Mouse (Mus musculus) lung, postnatal 0 days (tissue): ENCODE measurements at regions not wholly inside any gene's neighbourhood (a gene's known extent, or its start where the extent isn't known, plus 50 kb on each side); places are given as distances from the start of the nearest gene placed in this dataset.

Experiments used
- ATAC-seq: fragments of 200-750 bp; cut with Nextera tagmentation; 2 replicates; pipeline ENCODE4 v1.8.0; 2017; ENCODE audit warnings: moderate library complexity
- DNase-seq: peaks from one replicate; pipeline ENCODE4 v3.0.0-alpha.2; 2016; ENCODE audit warnings: low spot score
- H3K27ac ChIP-seq: fragments of 300-500 bp; sonication (generic); 2 replicates; pipeline ENCODE4 v1.5.1; 2014; ENCODE audit warnings: antibody characterized with exemption, mild to moderate bottlenecking, low read length, mixed read lengths
- H3K27me3 ChIP-seq: fragments of 300-500 bp; sonication (generic); replicated peaks from 2 replicates; pipeline ENCODE4 v1.6.1; 2014; ENCODE audit warnings: low read length, mixed read lengths; ENCODE audit not compliant: insufficient read depth
- H3K36me3 ChIP-seq: fragments of 300-500 bp; sonication (generic); 2 replicates; pipeline ENCODE4 v1.6.1; 2014; ENCODE audit warnings: low read length, mixed read lengths; ENCODE audit not compliant: insufficient read depth
- H3K4me1 ChIP-seq: fragments of 300-500 bp; sonication (generic); 2 replicates; pipeline ENCODE4 v1.6.1; 2014; ENCODE audit warnings: antibody characterized with exemption, low read depth, low read length, mixed read lengths; ENCODE audit not compliant: insufficient read depth
- H3K4me2 ChIP-seq: fragments of 300-500 bp; sonication (generic); replicated peaks from 2 replicates; pipeline ENCODE4 v1.6.1; 2014; ENCODE audit warnings: low read depth, mild to moderate bottlenecking, low read length, moderate library complexity, mixed read lengths
- H3K4me3 ChIP-seq: fragments of 300-500 bp; sonication (generic); 2 replicates; pipeline ENCODE4 v1.5.1; 2014; ENCODE audit warnings: low read depth, low read length
- H3K9ac ChIP-seq: fragments of 300-500 bp; sonication (generic); replicated peaks from 2 replicates; pipeline ENCODE4 v1.6.1; 2014; ENCODE audit warnings: low read depth, mild to moderate bottlenecking
- H3K9me3 ChIP-seq: fragments of 300-500 bp; sonication (generic); 2 replicates; pipeline ENCODE4 v1.6.1; 2016; ENCODE audit warnings: low read length, mixed read lengths
- CTCF ChIP-seq: IDR thresholded peaks from 2 replicates; pipeline ENCODE4 v1.5.1; 2016; ENCODE audit warnings: antibody characterized with exemption, mild to moderate bottlenecking
- EP300 ChIP-seq: IDR thresholded peaks from 2 replicates; pipeline ENCODE4 v1.6.1; 2016; ENCODE audit warnings: antibody characterized with exemption, mild to moderate bottlenecking, control low read depth
- WGBS: fragments of 180-500 bp; shearing (Covaris S2); extraction: QIAGEN DNeasy Blood & Tissue Kit; methylation state at CpG from one replicate; pipeline ENCODE4 v1.1.7; 2014; 5-methylcytosine and 5-hydroxymethylcytosine counted together

DNA sequence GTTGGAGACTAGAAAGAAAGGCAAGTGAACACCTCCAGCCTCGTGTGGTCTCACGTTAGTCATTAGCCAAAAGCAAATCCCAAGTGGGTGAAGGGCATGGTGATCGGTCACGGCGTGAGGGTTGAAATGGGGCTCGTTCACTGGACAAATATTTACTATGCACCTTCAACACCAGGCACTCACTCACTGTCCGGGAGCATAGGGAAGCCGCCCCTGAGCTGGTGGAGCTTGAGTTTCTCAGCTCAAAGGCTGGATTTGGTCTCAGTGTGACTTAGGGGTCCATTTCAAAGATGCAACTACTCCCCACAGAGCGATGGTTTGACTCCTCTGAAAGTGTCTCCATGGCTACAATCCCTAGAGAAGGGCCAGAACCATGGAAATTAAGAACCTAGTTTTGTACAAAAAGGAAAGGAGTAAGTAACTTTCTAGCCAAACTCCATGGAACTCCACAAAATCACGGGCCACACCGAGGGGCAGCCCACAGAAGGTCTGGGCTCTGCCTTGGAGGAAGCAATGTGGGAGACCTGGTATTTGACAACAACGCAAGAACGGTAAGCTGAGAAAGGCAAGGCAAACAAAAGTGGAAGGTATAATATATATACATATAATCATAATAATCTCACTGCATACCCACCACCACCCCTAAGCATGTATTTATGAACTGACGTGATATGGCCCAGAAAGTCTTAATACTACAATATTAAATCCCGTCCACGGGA lies 318.8 kb upstream of the Noct start:
- WGBS: 28% methylated on average over 16 of the region's 16 CpGs
- ATAC-seq: peak; percentile 75
- Histone ChIP-seq H3K27me3 (no peaks in the 10 kb centered on the region), H3K27ac (no peak overlapping the region), H3K36me3 (no peaks in the 10 kb centered on the region), H3K4me3 (peak overlapping the region; percentile 12; the same call in 1 of the 2 replicates), H3K4me2 (peak overlapping the region; percentile 52), H3K9ac (no peak overlapping the region), H3K4me1 (no peaks in the 10 kb centered on the region; the same call in 1 of the 2 replicates), H3K9me3 (no peaks in the 10 kb centered on the region)
- peak; percentile 43 for DNase-seq
- TF ChIP-seq CTCF (no peak), EP300 (no peak)

DNA sequence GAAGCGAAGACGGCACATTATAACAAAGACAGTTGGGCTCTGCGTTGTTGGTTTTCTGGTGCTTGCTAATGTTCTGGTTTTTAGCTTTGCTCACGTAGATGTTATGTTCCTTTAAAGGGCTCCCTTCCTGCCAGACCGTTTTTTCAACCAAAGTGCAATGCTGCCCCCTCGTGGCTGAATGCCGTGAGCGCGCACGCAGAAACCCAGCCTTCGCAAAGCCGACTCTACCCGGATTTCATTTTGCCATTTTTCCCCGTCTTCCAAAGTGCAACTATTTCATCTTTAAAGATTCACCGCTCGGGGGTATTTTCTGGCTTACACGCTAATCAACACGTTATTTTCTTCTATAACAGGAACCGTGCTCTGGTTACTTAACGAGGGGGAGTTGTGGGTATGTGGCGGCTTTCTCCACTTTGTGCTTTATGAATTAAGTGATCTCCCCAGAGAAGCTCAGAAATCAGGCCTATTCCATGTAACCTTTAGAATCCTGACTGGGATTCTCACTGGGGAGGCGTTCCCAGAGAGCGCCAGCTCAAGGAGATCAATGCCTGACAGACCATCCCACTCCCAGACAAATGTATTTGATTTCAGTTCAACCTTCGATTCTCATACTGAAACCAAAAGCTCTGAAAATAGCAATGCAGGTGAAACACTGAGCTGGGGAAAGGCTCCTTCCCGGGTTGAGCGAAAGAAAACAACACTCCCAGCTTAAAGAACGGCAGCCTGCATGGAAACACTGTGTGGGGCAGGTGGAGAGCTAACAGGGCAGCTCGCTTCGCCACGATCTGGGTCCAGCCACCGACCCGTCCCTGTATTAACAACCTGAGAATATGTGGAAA lies 318.0 kb upstream of the Noct start:
- peak; percentile 80 for ATAC-seq
- H3K9me3 ChIP-seq: no peaks in the 10 kb centered on the region
- H3K4me3 ChIP-seq: peak overlapping the region; percentile 34
- peak; percentile 92 for TF ChIP-seq CTCF
- no peak for TF ChIP-seq EP300
- H3K36me3 ChIP-seq: no peaks in the 10 kb centered on the region
- no peak overlapping the region for H3K27ac ChIP-seq
- 14% methylated on average over 32 of the region's 32 CpGs for WGBS
- H3K4me1 ChIP-seq: no peaks in the 10 kb centered on the region; the same call in 1 of the 2 replicates
- peak overlapping the region; percentile 9; the same call in 1 of the 2 replicates for H3K9ac ChIP-seq
- peak overlapping the region; percentile 52 for H3K4me2 ChIP-seq
- DNase-seq: peak; percentile 88
- H3K27me3 ChIP-seq: no peaks in the 10 kb centered on the region

DNA sequence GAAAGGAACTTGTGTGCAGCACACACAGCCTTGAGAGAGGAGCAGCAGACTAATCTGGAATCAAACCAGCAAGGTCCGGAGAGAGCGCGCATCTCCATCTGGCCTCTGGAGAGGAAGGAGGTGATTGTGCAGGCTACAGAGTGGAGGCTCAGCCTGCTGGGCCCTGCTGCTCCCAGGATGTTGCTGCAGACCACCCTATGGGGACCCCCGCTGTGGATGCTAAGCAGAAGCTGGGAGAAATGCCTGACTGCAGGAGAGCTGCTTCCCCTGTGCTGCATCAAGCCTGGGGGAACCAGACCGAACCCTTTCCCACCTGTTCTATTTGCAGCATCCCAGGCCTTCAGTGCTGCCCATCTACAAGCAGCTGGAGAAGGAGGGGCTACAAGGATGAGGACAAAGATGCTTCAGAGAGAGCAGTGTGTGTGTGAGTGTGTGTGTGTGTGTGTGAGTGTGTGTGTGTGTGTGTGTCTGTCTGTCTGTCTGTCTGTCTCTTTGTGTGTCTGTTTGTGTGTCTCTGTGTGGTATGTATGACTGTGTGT lies 311.2 kb upstream of the Noct start:
- H3K4me2 ChIP-seq: no peak overlapping the region
- H3K4me1 ChIP-seq: no peaks in the 10 kb centered on the region
- H3K9ac ChIP-seq: no peak overlapping the region
- no peaks in the 10 kb centered on the region for H3K27me3 ChIP-seq
- ATAC-seq: no peak
- no peaks in the 10 kb centered on the region for H3K9me3 ChIP-seq
- WGBS: 85% methylated on average over 5 of the region's 5 CpGs
- H3K36me3 ChIP-seq: no peaks in the 10 kb centered on the region
- DNase-seq: no peak
- TF ChIP-seq EP300 (no peak), CTCF (no peak)
- no peak overlapping the region for H3K4me3 ChIP-seq
- H3K27ac ChIP-seq: no peak overlapping the region

DNA sequence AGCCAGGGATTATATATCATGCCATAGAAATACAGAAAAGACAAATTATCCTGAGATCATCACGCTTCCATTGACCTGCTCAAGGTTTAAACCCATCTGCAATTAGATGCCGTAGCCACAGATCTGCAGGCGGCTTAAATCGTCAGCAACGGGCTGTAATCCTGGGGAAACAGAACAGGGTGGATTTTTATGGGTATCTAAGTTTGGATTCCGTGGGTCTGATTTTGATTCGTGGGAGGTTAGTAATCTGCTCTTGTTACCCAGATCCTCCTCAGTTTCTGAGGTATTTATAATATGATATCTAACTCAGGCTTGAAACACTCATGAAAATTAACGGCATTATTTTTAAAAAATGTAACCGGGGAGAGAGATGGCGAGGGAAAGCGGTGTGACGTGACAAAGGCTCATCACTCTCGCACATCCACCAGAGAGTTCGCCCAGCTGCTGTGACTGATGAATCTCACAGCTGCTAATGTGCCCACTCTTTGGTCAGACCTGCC lies 309.3 kb upstream of the Noct start:
- Histone ChIP-seq H3K4me1 (no peaks in the 10 kb centered on the region), H3K4me3 (no peak overlapping the region), H3K4me2 (no peak overlapping the region), H3K9me3 (no peaks in the 10 kb centered on the region), H3K27ac (no peak overlapping the region), H3K9ac (no peak overlapping the region), H3K27me3 (no peaks in the 10 kb centered on the region), H3K36me3 (no peaks in the 10 kb centered on the region)
- WGBS: 76% methylated on average over 14 of the region's 14 CpGs
- TF ChIP-seq EP300 (no peak), CTCF (no peak)
- no peak for ATAC-seq
- DNase-seq: no peak

DNA sequence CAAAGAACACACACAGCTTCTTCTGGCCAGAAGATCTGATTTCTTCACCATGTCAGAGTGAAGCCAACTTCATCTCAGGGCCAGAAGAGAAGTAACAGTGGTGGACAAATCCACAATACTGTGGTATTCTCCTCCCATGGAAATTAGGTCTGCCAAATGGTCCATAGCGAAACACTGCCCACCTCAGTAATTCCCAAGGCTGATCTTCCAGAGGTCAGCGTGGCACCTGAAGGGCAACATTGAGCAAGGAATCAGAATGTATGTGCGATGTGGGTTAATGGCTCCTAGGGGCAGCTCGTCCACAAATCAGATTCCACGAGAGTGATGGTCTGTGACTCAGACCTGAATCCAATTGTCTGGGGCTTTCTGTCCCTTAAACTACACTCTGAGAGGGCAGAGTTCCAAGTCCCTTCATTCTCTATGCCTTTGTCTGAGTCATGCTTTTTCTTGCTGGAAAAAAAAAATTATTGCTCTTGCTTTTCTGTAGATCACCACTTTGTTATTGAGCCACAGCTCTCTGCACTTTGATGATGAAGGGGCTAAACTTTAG lies 307.9 kb upstream of the Noct start:
- H3K9ac ChIP-seq: no peak overlapping the region
- H3K4me3 ChIP-seq: no peak overlapping the region
- no peak overlapping the region for H3K27ac ChIP-seq
- no peaks in the 10 kb centered on the region for H3K4me1 ChIP-seq
- H3K36me3 ChIP-seq: no peaks in the 10 kb centered on the region
- H3K9me3 ChIP-seq: no peaks in the 10 kb centered on the region
- DNase-seq: no peak
- 86% methylated on average over 5 of the region's 5 CpGs for WGBS
- H3K4me2 ChIP-seq: no peak overlapping the region
- no peaks in the 10 kb centered on the region for H3K27me3 ChIP-seq
- TF ChIP-seq EP300: no peak
- no peak for TF ChIP-seq CTCF
- ATAC-seq: no peak

DNA sequence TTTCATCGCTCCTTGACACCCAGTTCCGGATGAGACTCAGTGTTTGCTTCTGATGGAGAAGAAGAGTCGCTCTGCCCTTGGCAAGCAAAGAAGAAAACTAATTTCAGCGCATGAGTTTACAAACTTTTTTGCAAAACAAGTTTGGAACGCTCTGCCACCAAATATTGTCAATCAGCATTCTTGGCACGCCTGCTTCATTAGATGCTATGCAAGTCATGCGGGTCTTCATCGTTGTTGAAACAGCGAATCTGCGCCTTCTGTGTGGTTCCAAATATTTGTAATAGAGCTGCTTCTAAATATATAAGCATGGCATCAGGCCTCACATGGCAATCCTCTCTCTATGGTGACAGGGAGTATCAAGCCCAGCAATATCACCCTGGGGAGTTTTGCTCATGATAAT lies 301.9 kb upstream of the Noct start:
- DNase-seq (no peak), ATAC-seq (no peak)
- Histone ChIP-seq H3K4me1 (no peaks in the 10 kb centered on the region), H3K4me3 (no peak overlapping the region), H3K9me3 (no peaks in the 10 kb centered on the region), H3K36me3 (no peaks in the 10 kb centered on the region), H3K4me2 (no peak overlapping the region), H3K27ac (no peak overlapping the region), H3K27me3 (no peaks in the 10 kb centered on the region), H3K9ac (no peak overlapping the region)
- WGBS: 86% methylated on average over 10 of the region's 10 CpGs
- no peak for TF ChIP-seq EP300
